Mouse (Mus musculus) neural tube, embryonic 15.5 days (tissue): ENCODE results near the gene Phc1. TPM values are rescaled to one million over a fixed set of nuclear protein-coding genes. Genes with fewer than 3 reads are reported as not detected.
"Not testable (repeated sequence)": the region's sequence is repeated elsewhere in the genome, so short reads cannot be mapped to it uniquely, and the experiment has no call there.

Source experiments
- ATAC-seq: fragments of 200-750 bp; cut with Nextera tagmentation; 2 replicates; pipeline ENCODE4 v1.8.0; 2017; ENCODE audit warnings: mild to moderate bottlenecking, moderate TSS enrichment, moderate library complexity; ENCODE audit not compliant: low FRiP score
- H3K27ac ChIP-seq: fragments of 300-500 bp; sonication (generic); replicated peaks from 2 replicates; pipeline ENCODE4 v1.5.1; 2015; ENCODE audit warnings: mild to moderate bottlenecking, inconsistent platforms
- H3K27me3 ChIP-seq: fragments of 300-500 bp; sonication (generic); replicated peaks from 2 replicates; pipeline ENCODE4 v1.6.1; 2015; ENCODE audit warnings: inconsistent platforms
- H3K36me3 ChIP-seq: fragments of 300-500 bp; sonication (generic); 2 replicates; pipeline ENCODE4 v1.6.1; 2015; ENCODE audit warnings: inconsistent platforms
- H3K4me1 ChIP-seq: fragments of 300-500 bp; sonication (generic); 2 replicates; pipeline ENCODE4 v1.6.1; 2015; ENCODE audit warnings: inconsistent platforms
- H3K4me2 ChIP-seq: fragments of 300-500 bp; sonication (generic); 2 replicates; pipeline ENCODE4 v1.6.1; 2015; ENCODE audit warnings: inconsistent platforms, mild to moderate bottlenecking, moderate library complexity
- H3K4me3 ChIP-seq: fragments of 300-500 bp; sonication (generic); replicated peaks from 2 replicates; pipeline ENCODE4 v1.5.1; 2015; ENCODE audit warnings: mild to moderate bottlenecking, inconsistent platforms
- H3K9ac ChIP-seq: fragments of 300-500 bp; sonication (generic); replicated peaks from 2 replicates; pipeline ENCODE4 v1.6.1; 2015; ENCODE audit warnings: mild to moderate bottlenecking, inconsistent platforms
- H3K9me3 ChIP-seq: fragments of 300-500 bp; sonication (generic); replicated peaks from 2 replicates; pipeline ENCODE4 v1.6.1; 2016; ENCODE audit warnings: inconsistent platforms
- WGBS: fragments of 180-500 bp; shearing (Covaris S2); methylation state at CpG from one replicate; pipeline ENCODE4 v1.1.7; 2015; ENCODE audit warnings: mixed read lengths; 5-methylcytosine and 5-hydroxymethylcytosine counted together
- polyA plus RNA-seq: library from polyadenylated mRNA; unstranded; fragments of >200 nt; fragmentation: Nextera tagmentation; extraction: Ambion mirVana; gene quantifications from 2 replicates; pipeline ENCODE4 v1.2.1, GENCODE M21; 2015

Gene Phc1
- polyA plus RNA-seq, 1 experiment from 2014 or later: 25.3 TPM

DNA sequence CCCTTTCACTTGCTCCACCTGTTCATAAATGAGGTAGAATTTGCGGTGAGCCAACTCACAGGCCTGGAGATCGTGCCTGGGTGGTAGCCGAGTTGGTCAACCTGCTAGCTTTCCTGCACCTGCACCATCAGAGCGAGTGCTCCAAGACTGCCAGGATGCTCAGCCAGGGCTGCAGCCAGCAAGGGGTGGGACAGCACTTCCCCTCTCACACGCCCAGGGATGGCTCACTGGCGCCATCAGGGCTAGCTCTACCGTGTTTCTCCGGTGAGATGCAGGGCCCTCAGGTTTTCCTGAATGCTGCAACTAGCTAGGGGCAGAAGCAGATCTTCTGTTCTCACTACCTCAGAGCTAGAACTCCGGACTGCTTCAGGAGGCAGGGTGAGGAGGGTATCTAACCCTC lies 15.5 kb upstream of the Phc1 start:
- 73% methylated on average over 9 of the region's 9 CpGs for WGBS
- Histone ChIP-seq H3K27me3 (no peaks in the 10 kb centered on the region), H3K9me3 (no peaks in the 10 kb centered on the region), H3K4me2 (no peak overlapping the region), H3K36me3 (no peaks in the 10 kb centered on the region), H3K4me3 (no peak overlapping the region), H3K27ac (no peak overlapping the region), H3K9ac (no peak overlapping the region), H3K4me1 (no peaks in the 10 kb centered on the region)
- ATAC-seq: no peak

DNA sequence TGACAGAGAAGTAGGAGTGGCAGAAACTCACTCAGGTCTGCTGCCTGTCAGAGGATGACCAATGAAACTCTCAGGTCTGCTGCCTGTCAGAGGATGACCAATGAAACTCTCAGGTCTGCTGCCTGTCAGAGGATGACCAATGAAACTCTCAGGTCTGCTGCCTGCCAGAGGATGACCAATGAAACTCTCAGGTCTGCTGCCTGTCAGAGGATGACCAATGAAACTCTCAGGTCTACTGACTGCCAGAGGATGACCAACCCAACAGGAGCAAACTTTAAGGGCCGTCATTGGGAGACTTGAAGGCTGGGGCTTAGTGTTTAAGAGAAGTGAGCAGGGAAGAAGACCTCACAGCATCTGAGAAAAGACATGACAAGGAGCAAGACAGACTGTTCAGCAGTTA lies 7.0 kb upstream of the Phc1 start:
- not testable (repeated sequence) for H3K27me3 ChIP-seq, ATAC-seq, H3K9me3 ChIP-seq, H3K36me3 ChIP-seq, H3K4me1 ChIP-seq, H3K9ac ChIP-seq, H3K27ac ChIP-seq, H3K4me3 ChIP-seq, H3K4me2 ChIP-seq
- WGBS: 55% methylated on average over 1 of the region's 1 CpGs

DNA sequence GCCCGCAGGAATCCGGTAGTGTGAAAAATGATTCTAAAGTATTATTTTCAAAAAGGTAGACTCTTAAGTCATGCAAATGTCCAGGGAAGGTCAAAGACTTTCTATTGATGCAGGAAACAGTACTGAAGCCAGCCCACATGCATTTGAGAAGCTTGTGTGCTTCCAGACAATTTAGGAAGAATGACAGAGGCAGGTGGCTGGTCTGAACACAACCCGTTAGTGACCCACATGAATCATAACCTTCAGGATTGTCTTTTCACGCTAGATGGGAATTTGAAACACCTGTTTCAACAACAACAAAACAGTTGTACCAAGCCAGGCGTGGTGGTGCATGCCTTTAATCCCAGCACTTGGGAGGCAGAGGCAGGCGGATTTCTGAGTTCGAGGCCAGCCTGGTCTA lies 6.0 kb upstream of the Phc1 start:
- Histone ChIP-seq H3K27ac (no peak overlapping the region), H3K4me2 (no peak overlapping the region), H3K9ac (no peak overlapping the region), H3K4me3 (no peak overlapping the region), H3K27me3 (no peaks in the 10 kb centered on the region), H3K36me3 (no peaks in the 10 kb centered on the region), H3K4me1 (no peaks in the 10 kb centered on the region), H3K9me3 (no peaks in the 10 kb centered on the region)
- ATAC-seq: no peak
- WGBS: 90% methylated on average over 7 of the region's 7 CpGs

DNA sequence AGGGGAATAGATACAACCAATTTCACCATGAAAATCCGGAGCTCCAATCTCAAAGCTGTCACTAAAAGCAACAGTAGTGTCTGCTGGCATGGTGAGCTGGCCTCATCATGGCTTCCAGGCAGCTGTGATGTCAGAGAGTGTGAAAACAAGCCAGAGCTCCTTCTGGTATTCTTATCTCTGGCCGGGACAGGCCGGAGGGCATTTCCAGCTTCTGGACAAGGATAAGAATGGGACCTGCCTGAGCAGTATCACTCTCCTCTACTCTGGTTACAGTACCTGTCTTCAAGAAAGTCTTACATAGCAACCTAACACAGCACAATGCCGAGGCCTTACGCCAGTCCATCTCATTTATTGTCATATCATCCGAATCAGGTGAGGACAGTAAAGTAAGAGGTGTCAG lies 5.4 kb upstream of the Phc1 start:
- peaks cover 6% of the 10 kb centered on the region for H3K4me1 ChIP-seq
- no peak overlapping the region for H3K9ac ChIP-seq
- no peak overlapping the region for H3K27ac ChIP-seq
- ATAC-seq: no peak
- no peaks in the 10 kb centered on the region for H3K9me3 ChIP-seq
- 87% methylated on average over 6 of the region's 6 CpGs for WGBS
- H3K27me3 ChIP-seq: no peaks in the 10 kb centered on the region
- no peaks in the 10 kb centered on the region for H3K36me3 ChIP-seq
- no peak overlapping the region for H3K4me3 ChIP-seq
- no peak overlapping the region for H3K4me2 ChIP-seq

DNA sequence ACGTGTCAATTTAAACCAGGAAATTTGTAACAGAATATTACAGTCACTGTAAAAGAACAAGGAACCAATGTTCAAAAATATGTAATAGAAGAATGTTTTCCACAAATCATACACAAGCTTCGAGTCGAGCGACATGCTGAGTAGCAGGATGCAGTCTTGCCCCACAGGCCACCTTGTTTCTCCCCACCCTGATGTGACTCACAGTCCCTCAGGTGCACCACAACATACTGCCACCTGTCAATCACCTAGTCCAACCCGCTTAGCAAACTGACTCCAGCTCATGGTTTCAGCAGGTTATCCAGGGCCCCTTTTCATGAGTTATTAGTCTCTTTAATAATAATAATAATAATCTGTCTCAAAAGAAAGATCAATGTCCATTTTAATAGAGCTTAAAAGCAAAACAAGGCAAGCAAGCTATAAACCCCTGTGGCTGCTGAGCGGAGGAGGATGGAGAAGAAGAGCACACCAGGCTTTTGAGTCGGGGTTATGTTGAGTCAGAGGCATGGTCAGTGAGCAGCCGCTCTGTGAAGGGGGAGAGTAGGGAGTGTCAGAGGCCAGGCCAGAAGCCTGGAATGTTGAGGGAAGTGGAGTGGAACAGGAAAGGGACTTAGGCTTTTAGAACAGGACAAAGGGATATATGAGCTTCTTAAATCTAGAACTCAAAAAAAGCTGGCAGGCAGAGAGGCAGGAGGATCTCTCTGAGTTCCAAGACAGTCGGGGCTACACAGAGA lies 4.2 kb upstream of the Phc1 start:
- no peak overlapping the region for H3K4me3 ChIP-seq
- peaks cover 9% of the 10 kb centered on the region for H3K4me1 ChIP-seq
- H3K27ac ChIP-seq: no peak overlapping the region
- H3K4me2 ChIP-seq: no peak overlapping the region
- H3K36me3 ChIP-seq: no peaks in the 10 kb centered on the region
- 62% methylated on average over 9 of the region's 9 CpGs for WGBS
- no peak for ATAC-seq
- H3K27me3 ChIP-seq: no peaks in the 10 kb centered on the region
- H3K9me3 ChIP-seq: no peaks in the 10 kb centered on the region
- H3K9ac ChIP-seq: no peak overlapping the region

DNA sequence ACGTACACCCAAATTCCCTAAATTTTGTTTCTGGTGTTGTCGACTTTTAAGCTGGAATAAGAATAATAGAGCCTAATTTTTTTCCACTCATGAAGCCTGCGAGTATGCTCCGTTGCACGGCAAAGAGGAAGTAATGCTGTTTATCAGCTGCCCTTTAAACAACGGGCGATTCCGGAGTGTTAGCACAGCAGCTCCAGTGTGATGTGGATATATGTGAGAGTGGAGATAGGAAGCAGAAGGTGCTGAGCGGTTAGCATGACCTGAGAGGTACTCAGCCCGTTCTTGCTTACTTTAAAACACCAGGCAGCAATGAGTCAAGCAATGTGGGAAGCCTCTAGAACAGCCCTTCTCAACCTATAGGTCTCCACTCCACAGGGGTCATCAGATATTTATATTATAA lies 3.4 kb upstream of the Phc1 start:
- Histone ChIP-seq H3K27ac (no peak overlapping the region), H3K9ac (no peak overlapping the region), H3K4me3 (no peak overlapping the region), H3K36me3 (no peaks in the 10 kb centered on the region), H3K27me3 (no peaks in the 10 kb centered on the region), H3K9me3 (no peaks in the 10 kb centered on the region), H3K4me2 (no peak overlapping the region), H3K4me1 (peaks cover 11% of the 10 kb centered on the region)
- ATAC-seq: no peak
- 65% methylated on average over 10 of the region's 10 CpGs for WGBS

DNA sequence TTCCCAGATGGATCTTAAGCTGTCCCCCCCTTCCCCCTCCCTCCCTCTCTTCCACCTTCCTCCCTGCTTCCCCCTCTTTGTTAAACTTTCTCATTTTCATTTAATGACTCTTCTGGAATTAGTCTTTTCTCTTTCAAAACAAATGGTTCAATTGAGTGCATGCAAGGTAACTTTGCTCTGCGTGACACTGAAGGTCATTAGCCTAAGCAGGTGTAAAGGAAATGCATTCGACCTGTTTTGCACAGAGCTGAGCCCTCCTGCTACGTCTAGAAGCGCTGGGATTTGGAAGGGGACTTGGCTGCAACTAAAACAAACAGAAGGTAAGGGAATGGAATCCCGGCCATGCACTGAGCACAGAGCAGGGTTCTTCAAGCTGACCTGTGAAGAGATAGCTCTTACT lies 1.8 kb upstream of the Phc1 start:
- Histone ChIP-seq H3K27me3 (no peaks in the 10 kb centered on the region), H3K27ac (no peak overlapping the region), H3K9me3 (no peaks in the 10 kb centered on the region), H3K9ac (no peak overlapping the region), H3K4me2 (no peak overlapping the region), H3K4me1 (peaks cover 24% of the 10 kb centered on the region), H3K36me3 (no peaks in the 10 kb centered on the region), H3K4me3 (no peak overlapping the region)
- 16% methylated on average over 5 of the region's 5 CpGs for WGBS
- no peak for ATAC-seq

DNA sequence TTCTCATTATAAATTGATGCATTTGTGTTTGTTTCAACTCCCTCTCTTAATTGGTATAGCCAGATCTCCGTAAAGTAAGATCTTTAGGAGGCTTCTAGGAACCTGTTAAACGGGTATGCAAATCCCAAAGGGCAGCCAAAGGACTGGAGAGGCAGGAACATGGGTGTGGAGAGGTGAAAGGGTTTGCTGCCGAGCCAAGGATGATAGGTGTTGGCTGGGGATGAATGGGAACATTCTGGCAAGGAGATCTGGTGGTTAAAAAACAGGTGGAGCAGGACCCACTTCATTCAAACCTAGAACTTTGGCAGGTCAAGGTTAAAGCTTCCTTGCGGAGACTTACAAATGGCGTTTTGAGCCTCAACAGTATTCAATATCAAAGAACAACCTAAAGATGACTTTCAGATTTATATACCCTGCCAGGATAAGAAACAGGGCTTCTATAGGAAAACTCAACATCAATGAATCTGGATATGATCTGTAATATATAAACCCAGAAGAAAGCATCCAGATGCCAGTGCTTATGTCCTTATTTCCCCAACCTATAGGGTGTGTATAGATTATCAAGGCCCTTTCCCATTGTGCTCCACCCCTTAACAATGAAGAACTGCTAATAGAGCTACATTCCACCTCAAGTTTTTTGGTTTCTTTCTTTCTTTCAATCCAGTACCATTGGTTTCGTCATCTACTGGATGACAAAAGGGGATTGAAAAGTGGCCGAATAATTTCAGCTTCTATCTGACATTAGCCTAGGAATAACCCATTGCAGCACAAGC lies 863 bp upstream of the Phc1 start:
- Histone ChIP-seq H3K4me3 (peak overlapping the region; percentile 75), H3K4me2 (peak overlapping the region; percentile 72), H3K27me3 (no peaks in the 10 kb centered on the region), H3K4me1 (peaks cover 26% of the 10 kb centered on the region), H3K36me3 (peaks cover 5% of the 10 kb centered on the region), H3K27ac (peak overlapping the region; percentile 97), H3K9ac (no peak overlapping the region), H3K9me3 (no peaks in the 10 kb centered on the region)
- ATAC-seq: no peak
- 39% methylated on average over 7 of the region's 7 CpGs for WGBS

DNA sequence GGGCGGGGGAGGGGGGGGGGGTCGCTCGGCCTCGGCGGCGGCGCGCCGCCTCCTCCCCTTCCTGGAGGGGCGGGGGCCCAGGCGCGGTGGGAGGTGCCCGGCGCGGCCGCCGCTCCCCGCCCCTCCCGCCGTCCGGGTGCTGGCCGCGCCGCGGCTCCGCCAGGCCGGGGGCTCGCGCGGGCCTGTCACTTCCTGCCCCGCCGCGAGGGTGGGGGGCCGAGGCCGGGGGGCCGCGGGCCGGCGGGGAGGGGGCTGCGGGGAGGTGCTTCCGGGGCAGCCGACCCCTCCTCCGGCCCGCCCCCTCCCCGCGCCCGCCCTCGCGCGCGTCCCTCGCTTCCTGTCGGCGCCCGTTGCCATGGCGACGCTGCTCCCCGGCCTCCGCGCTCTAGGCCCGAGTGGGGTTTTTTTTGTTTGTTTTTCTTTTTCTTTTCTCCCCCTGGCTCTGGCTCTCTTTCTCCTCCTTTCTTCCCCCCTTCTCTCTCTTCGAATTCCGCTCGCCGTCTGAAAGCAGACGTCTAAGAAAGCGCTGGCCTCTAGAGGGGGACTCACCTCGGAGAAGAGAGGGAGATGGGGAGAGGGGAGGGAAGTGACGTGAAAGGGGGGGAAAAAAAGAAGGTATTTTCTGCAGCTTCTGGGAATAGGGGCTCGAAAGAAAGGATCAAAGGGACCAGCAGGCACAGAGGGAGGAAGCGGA lies 566 bp downstream of the Phc1 start:
- H3K27me3 ChIP-seq: no peaks in the 10 kb centered on the region
- no peaks in the 10 kb centered on the region for H3K9me3 ChIP-seq
- 2% methylated on average over 50 of the region's 71 CpGs for WGBS

DNA sequence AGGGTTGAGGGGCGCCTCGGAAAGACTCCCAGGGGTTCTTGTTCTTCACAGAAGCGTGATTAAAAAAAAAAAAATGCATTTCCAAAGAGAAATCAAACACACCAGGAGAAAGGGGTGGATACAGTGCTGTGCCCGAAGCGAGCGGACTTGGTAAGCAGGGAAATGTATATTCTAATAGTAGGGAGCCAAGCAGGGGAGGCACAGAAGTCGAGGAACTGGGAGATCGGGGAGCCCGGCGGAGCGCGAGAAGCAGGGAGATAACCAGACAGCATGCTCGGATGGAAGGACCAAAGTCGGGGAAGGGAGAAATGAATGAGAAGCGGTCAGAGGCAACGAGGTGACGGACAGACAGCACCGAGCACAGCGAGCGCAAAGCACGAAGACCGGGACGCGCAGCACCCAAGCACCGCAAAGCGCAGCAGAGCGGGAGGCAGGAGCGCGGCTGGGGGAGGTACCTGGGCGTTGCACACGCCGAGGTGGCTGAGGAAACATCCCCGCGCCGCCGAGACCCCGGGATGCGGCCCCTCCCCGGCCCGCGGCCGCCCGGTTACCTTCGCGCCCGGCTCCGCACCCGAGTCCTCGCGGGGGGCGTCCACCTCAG lies 1.2 kb downstream of the Phc1 start:
- H3K27ac ChIP-seq: peak overlapping the region; percentile 97
- peaks cover 17% of the 10 kb centered on the region for H3K36me3 ChIP-seq
- under 1% methylated on average over 35 of the region's 51 CpGs for WGBS

More for the DNA sequence above, 566 bp downstream of the Phc1 start:
- H3K4me1 ChIP-seq: peaks cover 26% of the 10 kb centered on the region
- peak overlapping the region; percentile 97 for H3K27ac ChIP-seq
- H3K9ac ChIP-seq: peak overlapping the region; percentile 77
- peaks cover 11% of the 10 kb centered on the region for H3K36me3 ChIP-seq
- peak overlapping the region; percentile 72 for H3K4me2 ChIP-seq
- ATAC-seq: peak; percentile 91
- H3K4me3 ChIP-seq: peak overlapping the region; percentile 75

DNA sequence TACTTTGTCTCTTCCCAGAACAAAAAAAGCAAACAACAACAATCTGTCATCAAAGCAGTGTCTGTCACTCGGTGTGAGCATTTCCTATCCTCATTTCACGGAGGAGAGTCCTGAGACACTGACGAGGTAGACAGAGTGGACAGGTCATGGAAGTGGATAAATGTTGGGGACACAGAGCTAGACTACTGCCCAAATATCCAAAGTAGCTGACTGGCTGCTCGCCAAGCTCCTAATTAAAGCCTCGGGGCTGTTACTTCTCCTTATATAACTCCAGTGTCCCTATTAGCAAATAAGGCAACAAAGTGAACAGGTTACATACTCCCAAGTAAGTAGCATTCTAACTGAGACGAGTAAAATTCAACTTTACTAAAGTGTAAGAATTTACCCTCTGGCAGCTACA lies 2.8 kb downstream of the Phc1 start:
- Histone ChIP-seq H3K27ac (no peak overlapping the region), H3K27me3 (no peaks in the 10 kb centered on the region), H3K36me3 (peaks cover 32% of the 10 kb centered on the region), H3K4me2 (peak overlapping the region; percentile 19; the same call in 1 of the 2 replicates), H3K9me3 (no peaks in the 10 kb centered on the region), H3K4me3 (no peak overlapping the region), H3K9ac (no peak overlapping the region), H3K4me1 (peaks cover 26% of the 10 kb centered on the region)
- ATAC-seq: no peak
- 46% methylated on average over 6 of the region's 6 CpGs for WGBS

More for the DNA sequence above, 1.2 kb downstream of the Phc1 start:
- ATAC-seq: peak; percentile 83
- no peaks in the 10 kb centered on the region for H3K9me3 ChIP-seq
- peak overlapping the region; percentile 77 for H3K9ac ChIP-seq
- peak overlapping the region; percentile 75 for H3K4me3 ChIP-seq
- no peaks in the 10 kb centered on the region for H3K27me3 ChIP-seq
- H3K4me2 ChIP-seq: peak overlapping the region; percentile 67
- peaks cover 26% of the 10 kb centered on the region for H3K4me1 ChIP-seq
